Mouse (Mus musculus) lung, postnatal 4 days (tissue): Measurements from ENCODE around the gene Dlg2.
"Not testable (repeated sequence)": the region's sequence is repeated elsewhere in the genome, so short reads cannot be mapped to it uniquely, and the experiment has no call there.

Experiments used
- DNase-seq, 2 experiments: peaks; one replicate each; pipeline ENCODE4 v3.0.0; 2021

Gene Dlg2

DNA sequence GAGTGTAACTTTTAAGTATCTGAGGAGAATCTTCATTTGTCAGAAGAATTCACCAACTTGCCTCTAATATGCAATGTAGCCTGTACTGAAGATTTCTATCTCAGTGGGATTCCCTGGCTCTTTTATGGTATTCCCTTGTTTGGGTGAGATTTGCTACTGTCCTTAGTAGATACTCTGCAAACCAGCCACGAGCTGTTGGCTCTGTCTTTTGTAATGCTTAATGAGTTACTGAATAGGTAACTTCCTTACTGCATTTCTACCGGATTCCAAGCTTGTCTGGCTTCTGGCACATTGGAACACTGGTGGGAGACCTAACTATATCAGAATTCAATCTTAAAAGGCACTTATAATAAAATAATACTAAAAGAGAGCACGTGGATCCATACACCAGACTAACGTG is 400.3 kb downstream of the Dlg2 start:
- DNase-seq = not testable (repeated sequence)

DNA sequence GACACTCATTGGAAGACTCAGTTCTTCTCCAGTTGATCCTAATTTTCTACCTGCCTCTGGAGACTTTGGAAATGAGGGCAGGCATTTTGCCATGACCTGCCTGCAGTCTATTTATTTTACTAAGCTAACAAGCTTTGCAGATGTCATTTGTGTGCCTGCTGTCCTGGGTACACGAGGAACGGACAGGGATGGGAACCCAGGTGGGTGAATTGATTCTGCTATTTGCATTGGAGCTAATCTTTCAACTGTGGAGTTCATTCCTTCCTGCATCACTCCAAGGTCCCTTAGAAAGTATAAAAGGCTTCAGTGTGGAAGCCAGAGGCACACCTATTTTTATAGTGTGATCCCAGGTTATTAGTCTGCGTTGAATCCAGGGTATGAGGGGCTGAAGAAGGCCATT is 406.3 kb downstream of the Dlg2 start:
- DNase-seq = no peak

DNA sequence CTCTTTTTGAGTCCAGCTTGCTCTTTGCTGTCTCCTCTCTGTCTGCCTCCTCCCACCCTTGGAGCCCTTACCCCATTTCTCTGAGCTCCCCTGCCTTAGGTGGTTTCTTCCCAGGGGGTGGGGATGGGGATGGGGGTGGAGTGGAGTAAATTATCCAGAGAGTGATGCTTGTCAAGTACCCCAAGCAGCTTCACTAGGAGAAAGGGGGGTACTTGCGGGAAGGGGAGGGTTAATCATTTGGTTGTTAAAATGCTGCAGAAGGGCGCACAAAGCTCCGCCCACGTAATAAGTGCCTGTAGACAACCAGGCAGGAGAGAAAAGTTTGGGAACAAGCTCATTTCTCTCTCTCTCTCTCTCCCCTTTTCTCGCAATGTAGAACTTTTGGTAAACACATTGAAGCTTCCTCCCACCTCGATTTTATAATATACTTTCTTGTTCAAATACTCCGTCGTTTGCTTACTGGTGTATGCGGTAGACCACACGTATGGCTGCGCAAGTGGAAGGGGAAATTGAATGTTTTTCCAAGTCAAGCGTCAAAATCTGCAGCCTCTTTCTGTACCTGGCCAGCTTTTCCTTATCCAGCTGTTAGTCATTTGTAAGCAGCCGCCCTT is 410.0 kb downstream of the Dlg2 start:
- DNase-seq = no peak

DNA sequence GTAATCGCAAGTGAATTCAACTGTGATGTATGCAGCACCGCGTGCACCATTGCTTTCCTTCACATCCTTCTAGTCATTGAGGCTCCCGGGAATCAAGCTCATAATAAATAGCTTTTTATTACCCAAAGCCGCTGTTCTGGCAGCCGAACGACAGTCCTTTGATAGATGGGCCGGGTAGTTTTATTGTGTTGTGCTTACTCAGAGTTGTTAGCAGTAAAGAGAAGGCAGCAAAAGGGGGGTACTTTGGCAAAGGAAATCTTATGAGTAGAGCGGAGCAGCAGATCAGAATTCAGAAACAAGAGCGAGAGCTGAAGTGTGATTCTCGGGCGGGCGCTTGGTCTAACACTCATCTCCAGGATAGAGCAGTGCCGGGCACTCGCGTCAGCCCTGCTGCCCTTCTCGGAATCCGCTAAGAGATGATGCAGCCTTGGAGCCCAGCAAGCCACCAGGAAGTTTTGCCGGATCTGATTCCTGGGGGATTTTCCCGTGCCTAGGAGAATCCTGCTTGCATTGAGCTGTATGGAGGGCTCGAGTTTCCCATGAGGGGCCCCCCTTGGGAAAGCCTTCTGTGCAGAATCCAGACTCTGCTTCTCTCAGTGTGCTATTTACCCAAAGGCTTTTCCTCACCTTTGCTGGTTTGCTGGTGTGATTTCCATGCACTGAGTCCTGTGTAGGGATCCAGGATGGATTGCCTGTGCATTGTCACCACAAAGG is 410.7 kb downstream of the Dlg2 start:
- peak in 1 of 2 experiments; percentile 15 for DNase-seq

DNA sequence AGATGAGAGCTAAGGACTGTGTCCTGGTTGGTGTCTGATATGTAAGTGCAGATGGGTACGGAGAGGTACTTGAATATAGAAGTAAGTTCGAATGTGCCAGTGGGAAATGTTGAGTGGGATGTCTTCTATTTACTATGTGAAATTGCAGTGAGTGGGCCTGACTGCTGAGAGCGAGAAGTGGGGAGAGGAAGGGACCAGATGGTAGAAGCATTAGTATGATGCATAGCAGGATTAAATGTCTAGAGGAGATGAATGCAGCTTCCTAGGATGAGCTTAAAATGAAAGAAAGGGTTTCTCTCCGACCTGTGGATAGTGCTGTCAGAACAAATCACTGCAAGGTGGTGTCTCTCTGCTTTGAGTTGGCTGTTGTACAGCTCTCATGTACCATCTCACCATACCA is 451.0 kb downstream of the Dlg2 start:
- DNase-seq = no peak

DNA sequence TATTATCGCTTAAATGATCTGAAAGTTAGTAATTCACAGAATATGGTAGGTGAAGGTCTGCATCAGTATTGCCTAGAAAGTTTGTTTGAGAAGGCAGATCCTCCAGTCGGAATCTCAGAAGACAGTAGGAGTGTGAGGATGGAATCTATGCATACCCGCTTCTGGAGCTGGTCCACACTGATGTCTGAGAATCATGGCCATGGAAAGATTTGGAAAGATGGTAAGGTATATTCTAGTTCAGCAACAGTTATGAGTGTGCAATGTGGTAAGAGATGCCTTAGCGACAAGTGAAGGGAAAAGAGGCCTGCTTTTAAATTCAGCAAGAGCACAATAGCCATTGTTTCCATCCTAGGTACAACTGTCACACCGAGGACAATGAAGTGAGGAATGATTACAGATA is 464.3 kb downstream of the Dlg2 start:
- DNase-seq = no peak

GRCm38 (mm10) chr7:90947073-90947472 is 470.6 kb downstream of the Dlg2 start:
- no peak for DNase-seq

DNA sequence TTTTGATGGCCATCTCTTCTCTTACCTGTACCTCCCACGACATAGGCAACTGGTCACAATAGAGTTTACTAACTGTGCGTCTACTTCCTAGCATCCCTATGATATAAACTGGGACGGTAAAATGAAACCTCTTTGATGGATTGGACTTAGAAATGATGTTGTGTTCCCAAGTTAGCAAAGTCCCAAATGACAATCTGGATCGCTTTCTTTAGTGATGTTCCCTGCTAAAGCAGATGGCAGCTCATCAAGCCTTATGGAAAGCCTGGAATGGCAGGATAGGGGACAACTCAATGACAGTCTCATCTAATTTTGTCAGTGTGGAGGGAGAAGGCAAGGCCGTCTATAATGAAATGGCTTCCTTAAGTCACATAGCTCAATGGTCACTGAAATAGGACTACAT is 472.7 kb downstream of the Dlg2 start:
- DNase-seq = no peak

DNA sequence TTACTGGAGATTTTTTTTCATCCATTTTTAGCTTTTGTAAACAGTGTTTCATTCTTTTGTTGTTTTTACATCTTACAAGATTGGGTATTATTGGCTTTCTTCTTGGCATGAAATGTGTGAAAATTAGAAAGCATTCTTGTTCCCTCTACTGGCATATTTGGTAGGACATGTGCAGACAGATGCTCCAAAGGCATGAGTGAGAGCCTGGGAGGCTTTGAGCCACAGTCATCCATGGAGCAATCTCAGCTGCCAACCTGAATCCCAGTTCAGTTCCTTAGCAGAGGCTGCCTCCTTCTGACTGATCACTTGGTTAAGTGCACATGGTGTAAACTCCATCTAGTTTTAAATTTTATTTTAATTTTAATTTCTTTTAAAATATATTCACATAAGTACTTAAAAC is 500.8 kb downstream of the Dlg2 start:
- no peak for DNase-seq

- no peak for DNase-seq
Measured at GRCm38 (mm10) chr7:90982069-90982468, 505.6 kb downstream of the Dlg2 start.

DNA sequence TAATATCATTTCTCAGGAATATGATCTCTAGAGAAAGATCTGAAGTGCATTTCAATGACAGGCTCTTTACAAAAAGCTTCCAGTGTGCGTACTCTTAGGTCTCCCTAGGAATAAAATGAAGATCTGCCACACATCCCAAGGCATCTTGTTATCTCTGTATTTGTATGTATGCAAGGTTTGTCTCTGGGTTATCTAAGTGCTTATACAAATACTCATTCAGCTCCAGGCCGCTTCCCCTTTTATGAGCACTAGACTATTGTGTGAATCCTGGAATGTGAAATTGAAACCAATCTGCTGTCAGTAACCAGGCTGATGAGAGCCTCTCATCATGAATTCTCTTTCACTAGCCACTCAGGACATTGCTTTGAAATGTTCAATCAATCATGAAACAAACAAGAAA is 534.2 kb downstream of the Dlg2 start:
- DNase-seq = no peak

- DNase-seq = no peak
Measured at GRCm38 (mm10) chr7:91044998-91045741, 568.7 kb downstream of the Dlg2 start.

GRCm38 (mm10) chr7:91045742-91046098 is 569.2 kb downstream of the Dlg2 start:
- no peak for DNase-seq

DNA sequence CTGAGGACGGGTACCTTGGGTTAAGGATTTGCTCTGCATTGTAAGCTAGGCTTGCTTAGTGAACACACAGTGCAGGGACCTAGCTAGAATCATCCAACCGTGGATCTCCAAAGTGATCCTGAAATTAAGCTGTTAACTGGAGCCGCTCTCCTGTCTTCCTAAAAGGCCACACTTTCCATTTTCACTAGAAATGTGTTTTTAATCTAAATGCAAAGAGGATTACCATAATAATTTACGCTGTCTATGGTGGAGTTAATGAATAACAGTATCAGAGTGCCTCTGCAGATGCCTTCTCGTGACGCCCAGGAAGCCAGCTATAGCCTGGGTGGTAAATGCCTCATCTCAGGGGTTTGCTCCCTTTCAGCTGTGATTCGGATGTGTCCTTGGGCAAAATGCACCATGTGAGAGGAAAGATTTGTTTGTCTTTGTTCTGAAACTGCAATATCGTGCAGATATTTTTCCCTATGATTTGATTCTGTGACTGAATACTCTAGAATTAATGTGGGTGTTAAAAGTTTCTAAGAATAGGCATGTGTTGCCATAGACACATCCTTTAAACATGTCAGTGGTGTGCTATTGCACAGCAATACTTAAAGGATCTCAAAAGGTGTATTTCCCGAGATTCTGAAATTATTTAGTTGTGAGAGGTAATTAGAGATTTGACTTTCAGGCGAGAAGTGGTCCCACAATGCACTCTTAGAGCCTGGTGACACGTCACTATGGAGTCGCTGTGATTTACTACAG is 587.0 kb downstream of the Dlg2 start:
- no peak for DNase-seq

DNA sequence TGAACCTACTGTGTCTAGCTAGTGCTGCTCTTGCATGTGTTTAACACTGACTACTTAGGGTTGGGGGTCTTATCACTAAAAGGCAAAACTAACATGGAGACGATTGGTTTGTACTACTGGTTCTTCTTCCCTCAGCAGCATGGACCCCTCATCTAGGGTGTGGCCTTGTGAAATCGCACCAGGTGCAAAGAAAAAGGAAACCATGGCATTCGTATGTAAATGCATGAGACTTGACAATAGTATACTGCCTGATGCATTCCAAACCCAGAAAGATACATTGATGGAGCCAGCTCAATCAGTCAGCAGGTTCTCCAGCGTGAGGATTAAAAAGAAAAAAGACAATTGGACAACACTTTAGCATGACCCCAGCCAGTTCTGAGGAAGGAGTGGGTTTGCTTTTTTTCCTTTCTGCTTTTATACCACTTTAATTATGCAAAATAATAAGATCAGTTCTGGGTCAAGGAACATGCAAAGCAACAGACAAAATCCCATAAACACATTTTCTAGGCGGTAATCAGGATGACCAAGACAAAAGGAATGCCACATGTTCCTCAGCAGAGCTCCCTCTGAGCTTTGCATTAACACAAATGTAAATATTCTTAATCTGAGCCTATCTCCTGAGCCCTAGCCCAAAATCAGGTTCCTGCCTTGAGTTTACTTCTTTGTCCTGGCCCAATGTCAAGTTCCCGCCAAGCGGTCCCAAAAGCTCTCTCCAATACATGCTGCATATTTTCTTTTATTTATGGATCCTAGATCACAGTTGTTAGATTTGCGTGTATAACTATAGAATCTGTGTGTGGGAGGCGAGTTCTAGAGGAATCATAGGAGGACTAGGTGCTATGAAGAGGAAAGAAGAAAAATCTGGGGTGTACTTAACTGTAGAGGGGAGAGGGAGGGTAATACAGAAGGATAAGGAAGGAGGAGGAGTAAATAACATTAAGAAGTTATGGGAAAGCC is 595.6 kb downstream of the Dlg2 start:
- no peak for DNase-seq

DNA sequence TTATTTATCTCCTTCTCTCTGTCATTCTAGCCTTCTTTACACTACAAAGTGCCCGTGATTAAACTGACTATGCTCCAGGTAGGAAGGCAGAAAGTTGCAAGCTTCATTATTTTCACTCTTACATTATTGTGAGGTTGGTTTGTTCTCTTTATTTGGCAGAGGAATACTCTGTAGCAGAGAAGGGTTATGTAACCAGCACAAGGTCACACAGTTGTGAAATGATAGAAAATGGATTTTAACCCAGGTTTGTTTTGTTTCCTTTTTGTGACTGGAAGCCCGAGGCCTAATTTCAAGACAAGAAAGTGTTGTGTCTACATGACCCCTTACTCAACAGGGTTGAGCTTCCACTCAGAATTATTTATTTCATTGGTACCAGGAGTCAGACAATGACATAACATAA is 609.6 kb downstream of the Dlg2 start:
- no peak for DNase-seq

DNA sequence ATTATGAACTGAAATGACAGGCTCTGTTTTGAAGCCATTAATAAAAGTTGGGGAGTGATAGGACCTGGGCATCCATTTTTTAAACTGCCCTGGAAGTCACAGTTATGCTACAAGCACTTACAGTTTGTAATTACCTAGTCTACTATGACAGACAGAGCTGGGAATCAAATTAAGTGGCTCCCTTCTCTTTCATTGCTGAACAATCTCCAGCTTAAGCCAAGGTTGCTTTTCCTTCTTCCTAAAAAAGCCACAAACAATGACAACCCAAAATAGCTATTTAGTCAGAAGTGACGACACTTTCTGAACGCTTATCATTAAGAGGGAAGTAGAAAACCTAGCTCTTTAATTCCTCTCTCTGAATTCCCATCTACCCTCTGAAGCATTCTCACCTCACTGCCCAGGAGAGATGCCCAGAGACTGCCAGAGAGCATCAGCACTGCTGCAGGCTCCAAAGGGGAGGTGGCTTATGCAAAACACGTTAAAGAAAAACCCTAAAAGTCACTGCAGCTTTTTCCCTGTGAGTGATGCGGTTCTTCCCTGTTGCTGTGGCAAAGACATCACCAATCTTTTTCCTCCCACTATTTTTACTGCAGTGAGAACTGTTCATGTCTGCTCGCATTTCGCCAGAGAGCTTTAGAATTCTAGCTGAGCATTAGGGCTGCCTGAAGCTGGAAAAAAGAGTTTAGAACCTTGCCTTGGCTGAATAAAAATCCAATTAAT is 612.9 kb downstream of the Dlg2 start:
- no peak for DNase-seq

DNA sequence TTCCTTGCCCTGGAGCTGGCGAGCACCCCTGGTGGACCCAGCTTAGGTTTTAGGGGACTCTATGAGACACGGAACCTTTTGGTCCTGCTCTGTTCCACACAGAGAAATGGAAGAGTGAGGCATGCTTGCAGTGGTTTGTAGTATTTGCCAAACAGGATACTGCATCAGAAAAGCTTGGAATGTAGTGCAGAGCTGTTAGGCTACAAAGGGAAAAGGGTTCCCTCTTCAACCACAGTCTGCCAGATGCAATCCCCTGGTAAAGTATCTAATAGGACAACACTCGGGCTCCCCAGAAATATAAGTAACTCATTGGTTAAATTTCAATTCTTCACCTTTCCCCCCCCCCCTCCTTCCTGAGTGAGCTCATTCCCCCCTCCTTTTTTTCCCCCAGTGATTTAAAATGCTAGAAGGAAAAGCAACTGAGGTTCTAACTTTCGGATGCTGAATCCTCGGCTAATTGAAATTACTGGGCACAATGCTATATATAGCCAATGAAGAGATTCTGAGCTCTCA is 613.9 kb downstream of the Dlg2 start:
- no peak for DNase-seq

DNA sequence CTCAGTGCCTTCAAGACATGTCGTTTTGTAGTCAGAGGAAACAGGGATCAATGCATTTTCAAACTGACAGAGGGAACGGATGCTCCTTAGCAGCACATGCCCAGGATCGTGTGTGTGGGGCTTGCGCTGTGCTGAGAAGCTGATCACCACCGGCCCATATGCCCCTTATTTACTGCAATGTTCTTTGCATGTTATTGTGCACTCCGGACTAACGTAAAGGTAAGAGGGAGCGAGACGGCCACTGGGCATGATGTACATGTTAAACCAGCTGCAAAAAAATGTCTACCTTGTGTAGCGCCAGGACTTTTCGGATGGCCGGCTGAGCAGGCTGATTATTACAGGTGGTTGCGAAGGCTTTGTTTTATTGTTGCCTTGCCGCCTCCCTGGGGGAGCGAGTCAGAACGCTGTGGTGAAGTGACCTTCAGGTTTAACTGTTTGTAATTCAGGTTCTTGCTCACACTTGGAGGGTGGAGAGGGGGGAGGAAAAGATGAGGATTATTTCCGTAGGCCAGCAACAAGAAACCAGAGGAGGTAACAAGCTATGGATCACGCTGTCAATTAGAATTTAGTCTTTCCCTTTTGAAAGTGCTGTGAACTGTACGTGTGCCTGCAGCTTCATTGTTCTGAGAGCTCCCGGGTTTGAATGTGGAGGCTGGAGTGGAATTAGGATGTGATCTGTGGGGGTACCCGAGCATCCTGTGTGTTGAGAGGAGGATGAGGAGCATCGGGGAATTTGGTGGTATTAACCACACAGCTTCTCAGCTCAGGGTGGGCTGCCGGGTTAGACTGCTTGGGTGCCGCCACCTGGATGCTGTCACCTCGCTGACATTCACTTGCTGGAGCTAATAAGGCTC is 614.6 kb downstream of the Dlg2 start:
- DNase-seq = no peak

GRCm38 (mm10) chr7:91096467-91096866 is 620.0 kb downstream of the Dlg2 start:
- no peak for DNase-seq
